Mouse (Mus musculus) small intestine, adult 2 months (tissue): ENCODE results near the gene Ldlrad1.

Source experiments
- CTCF ChIP-seq: fragments of 200-500 bp; IDR thresholded peaks from 2 replicates; pipeline ENCODE4 v1.5.1; 2012; ENCODE audit warnings: low read depth, mild to moderate bottlenecking, control low read depth, inconsistent platforms, low read length, moderate library complexity, mixed read lengths; ENCODE audit not compliant: insufficient replicate concordance, insufficient read length; ENCODE audit errors: extremely low read depth
- POLR2A ChIP-seq: fragments of 200-500 bp; IDR thresholded peaks from 2 replicates; pipeline ENCODE4 v1.6.1; 2012; ENCODE audit warnings: low read depth, mild to moderate bottlenecking, control low read depth, inconsistent platforms, low read length, moderate library complexity

- no peak for TF ChIP-seq POLR2A
- TF ChIP-seq CTCF = no peak
These were observed 30.0 kb upstream of the Ldlrad1 start, which contains the start of gene Tceanc2 for GRCm38 (mm10) chr4:107178830-107179490.
